Mouse (Mus musculus) neural tube, embryonic 10.5 days (tissue): Measurements from ENCODE around the gene Fbxo5.
A peak's percentile ranks its signal among the peaks of the same experiment; 100 is the strongest.

Experiments used
- DNase-seq: peaks from one replicate; pipeline ENCODE4 v3.0.0-alpha.2; 2017; ENCODE audit warnings: low spot score; ENCODE audit errors: extremely low spot score

The Fbxo5 gene

GRCm38 (mm10) chr10:5805243-5805730, at the start of gene Fbxo5:
Gene Fbxo5, minus strand, starts transcription at chr10:5805600.
- peak; percentile 94 for DNase-seq

- DNase-seq, result no peak
Measured at GRCm38 (mm10) chr10:5853290-5853868, 48.0 kb upstream of the Fbxo5 start.

- no peak for DNase-seq
Measured at GRCm38 (mm10) chr10:5846939-5847338, 41.5 kb upstream of the Fbxo5 start.

GRCm38 (mm10) chr10:5841369-5841768, 36.0 kb upstream of the Fbxo5 start:
- DNase-seq, result peak; percentile 20

- DNase-seq, result no peak
Measured at GRCm38 (mm10) chr10:5826336-5827025, 21.1 kb upstream of the Fbxo5 start.

GRCm38 (mm10) chr10:5824779-5825178, 19.4 kb upstream of the Fbxo5 start:
- peak; percentile 33 for DNase-seq

- peak; percentile 97 for DNase-seq
Measured at GRCm38 (mm10) chr10:5823740-5824491, 18.5 kb upstream of the Fbxo5 start, which contains the start of gene Mtrf1l. Gene Mtrf1l, minus strand, starts transcription at chr10:5823910.

GRCm38 (mm10) chr10:5823291-5823739, 17.9 kb upstream of the Fbxo5 start:
- DNase-seq, result no peak

GRCm38 (mm10) chr10:5818772-5819171, 13.4 kb upstream of the Fbxo5 start:
- DNase-seq, result no peak

GRCm38 (mm10) chr10:5815968-5816367, 10.6 kb upstream of the Fbxo5 start:
- no peak for DNase-seq

- no peak for DNase-seq
Measured at GRCm38 (mm10) chr10:5813724-5814123, 8.3 kb upstream of the Fbxo5 start.

- DNase-seq, result no peak
Measured at GRCm38 (mm10) chr10:5807683-5808082, 2.3 kb upstream of the Fbxo5 start.

- no peak for DNase-seq
Measured at GRCm38 (mm10) chr10:5806996-5807395, 1.6 kb upstream of the Fbxo5 start.

- no peak for DNase-seq
Measured at GRCm38 (mm10) chr10:5806416-5806815, 1.0 kb upstream of the Fbxo5 start.

GRCm38 (mm10) chr10:5805731-5806307, 419 bp upstream of the Fbxo5 start:
- peak; percentile 94 for DNase-seq

- no peak for DNase-seq
Measured at GRCm38 (mm10) chr10:5804691-5805156, 676 bp downstream of the Fbxo5 start.

GRCm38 (mm10) chr10:5803739-5804138, 1.7 kb downstream of the Fbxo5 start:
- DNase-seq, result no peak

- DNase-seq, result no peak
Measured at GRCm38 (mm10) chr10:5802866-5803265, 2.5 kb downstream of the Fbxo5 start.

GRCm38 (mm10) chr10:5800490-5800889, 4.9 kb downstream of the Fbxo5 start:
- no peak for DNase-seq

- DNase-seq, result no peak
Measured at GRCm38 (mm10) chr10:5798069-5798468, 7.3 kb downstream of the Fbxo5 start.

GRCm38 (mm10) chr10:5790657-5791056, 14.7 kb downstream of the Fbxo5 start:
- peak; percentile 31 for DNase-seq

GRCm38 (mm10) chr10:5786923-5787322, 18.5 kb downstream of the Fbxo5 start:
- DNase-seq, result peak; percentile 24
